Mouse (Mus musculus) left cerebral cortex, adult 18-20 months (tissue): ENCODE results near the gene Tmem260. TPM values are rescaled to one million over a fixed set of nuclear protein-coding genes. Genes with fewer than 3 reads are reported as not detected.

Source experiments
- DNase-seq, 2 experiments: peaks; one replicate each; pipeline ENCODE4 v3.0.0; 2021 to 2022; ENCODE audit warnings: low spot score in 2 of 2, mixed read lengths in 1 of 2
- total RNA-seq, 2 experiments: library from RNA; stranded (reverse); gene quantifications; 2 replicates each; pipeline ENCODE4 v1.2.3; 2021

Gene Tmem260
- total RNA-seq, 2 experiments from 2014 or later: 23.8 TPM

DNA sequence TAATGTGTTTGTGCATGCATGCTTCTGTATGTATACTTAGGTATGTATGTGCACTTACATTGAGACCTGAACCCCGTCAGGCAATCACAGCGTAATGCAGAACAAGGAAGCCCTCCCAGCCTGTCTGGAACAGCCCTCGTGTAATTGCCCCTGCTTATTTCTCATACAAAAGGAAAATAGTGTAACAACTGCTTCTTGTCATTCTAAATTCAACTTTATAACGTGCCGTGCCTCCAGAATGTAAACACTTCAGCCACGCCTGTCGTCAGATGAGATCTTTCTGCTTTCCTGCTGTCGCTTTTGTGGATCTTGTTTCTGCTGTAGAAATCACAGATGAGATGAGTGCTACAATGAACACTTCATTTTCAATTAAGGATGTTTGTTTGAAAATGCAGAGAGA is 30.4 kb downstream of the Tmem260 start:
- no peak for DNase-seq

DNA sequence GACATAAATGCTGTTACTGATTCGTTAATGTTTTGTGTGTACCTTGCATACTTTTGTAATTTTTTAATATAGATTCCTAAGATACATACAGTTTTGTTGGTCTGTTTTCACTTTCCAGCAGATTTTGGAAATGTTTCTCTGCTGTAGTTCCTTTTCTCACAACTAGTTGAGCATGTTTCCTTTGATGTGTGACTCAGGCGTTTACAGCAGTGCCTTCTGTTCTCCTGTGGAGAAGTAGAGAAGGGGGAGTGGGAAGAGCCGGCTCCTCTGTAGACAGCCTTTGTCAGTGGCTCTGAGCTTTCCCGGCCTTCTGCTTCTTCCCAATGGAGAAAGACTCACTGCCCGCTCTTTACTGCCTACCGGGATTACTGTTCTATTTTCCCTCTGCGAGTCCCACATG is 35.7 kb downstream of the Tmem260 start:
- peak in 1 of 2 experiments; percentile 30 for DNase-seq

DNA sequence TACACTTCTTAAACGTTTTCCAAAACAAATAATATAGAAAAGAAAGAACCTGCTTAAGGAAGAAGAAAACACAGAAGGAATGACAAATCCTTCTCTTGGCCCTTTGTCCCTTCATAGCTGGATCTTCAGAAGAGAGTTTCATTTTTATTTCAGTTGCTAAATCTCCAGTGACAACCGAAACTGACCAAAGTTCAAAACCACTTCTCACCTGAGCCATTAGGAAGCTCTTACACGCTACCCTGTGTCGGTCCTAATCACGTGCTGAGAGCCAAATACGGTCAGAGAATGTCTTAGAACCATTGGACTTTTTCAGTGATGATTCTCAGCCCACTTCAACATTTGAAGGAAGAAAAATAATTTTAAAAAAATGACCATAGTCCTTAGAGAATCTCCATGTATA is 36.8 kb downstream of the Tmem260 start:
- DNase-seq: no peak

DNA sequence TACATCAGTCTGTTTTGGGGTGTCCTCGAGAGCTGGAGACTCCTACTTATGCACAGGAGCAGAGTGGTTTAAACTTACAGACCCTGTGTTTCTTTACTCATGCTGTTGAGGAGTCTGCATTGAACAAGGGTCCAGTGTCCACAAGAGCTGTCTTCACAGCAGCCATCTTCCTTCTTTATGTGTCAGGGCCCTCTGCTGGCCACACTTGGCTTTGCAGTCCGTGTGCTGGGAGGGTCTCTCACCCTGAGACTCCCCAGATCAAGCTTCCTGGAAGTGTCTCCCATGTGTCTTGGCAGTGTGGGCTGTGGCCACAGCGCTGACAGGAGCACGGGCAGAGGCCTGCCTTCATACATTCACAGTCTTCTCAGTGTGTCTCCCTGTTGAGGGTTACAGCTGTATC is 48.0 kb downstream of the Tmem260 start:
- peak; percentile 28 to 31 for DNase-seq

DNA sequence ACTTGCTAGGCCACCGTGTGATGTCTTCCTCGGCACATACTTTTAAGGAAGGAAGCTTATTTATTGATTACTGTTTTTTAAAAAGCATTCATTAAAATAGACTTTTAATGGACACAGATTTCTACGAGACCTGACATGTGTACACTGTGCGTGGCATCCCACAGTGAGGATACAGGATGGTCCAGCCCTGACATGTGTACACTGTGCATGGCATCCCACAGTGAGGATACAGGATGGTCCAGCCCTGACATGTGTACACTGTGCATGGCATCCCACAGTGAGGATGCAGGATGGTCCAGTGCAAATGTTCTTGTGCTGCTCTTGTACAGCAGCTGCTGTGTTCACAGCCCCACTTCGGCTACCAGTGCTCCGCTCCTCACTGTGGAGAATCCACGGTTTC is 56.6 kb downstream of the Tmem260 start:
- no peak for DNase-seq

DNA sequence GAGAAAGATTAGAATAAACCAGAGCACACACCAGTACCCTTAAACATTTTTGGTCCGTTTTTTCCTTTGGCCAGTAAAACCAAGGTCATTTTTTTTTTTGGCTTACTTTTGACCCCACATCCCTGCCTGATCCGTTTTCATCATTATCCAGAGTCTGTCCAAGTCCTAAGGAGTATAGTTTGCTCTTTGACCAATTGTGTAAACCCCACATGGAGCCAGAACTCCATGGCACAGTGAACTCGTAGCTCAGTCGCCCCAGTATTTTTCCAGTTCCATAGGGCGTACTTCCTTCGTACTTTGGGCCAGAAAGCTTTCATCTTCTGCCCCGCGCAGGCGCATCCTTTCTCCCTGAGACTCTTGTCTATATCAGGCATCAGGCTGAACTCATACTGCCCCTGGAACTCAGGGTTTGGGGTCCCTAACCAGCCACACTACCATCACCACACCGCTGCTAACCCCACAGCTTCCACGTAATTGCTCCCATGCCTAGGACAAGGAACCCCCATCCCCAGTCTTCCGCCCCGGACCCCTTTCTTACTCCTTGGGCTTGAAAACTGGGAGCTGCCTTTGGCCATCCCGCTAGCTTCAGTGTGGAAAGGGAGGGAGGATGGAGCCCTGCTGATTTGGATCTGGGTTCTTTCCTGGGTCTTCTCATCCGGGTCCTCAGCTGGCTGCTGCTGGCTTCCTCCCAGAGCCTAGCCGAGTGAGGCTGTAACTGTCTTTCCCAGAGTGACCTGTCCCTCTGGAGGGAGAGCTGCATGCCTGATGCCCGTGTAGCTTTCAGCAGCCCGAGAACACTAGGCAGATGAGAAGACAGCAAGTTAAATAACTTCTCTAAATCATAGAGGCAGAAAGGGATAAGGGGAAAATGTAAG is 58.0 kb downstream of the Tmem260 start:
- no peak for DNase-seq

DNA sequence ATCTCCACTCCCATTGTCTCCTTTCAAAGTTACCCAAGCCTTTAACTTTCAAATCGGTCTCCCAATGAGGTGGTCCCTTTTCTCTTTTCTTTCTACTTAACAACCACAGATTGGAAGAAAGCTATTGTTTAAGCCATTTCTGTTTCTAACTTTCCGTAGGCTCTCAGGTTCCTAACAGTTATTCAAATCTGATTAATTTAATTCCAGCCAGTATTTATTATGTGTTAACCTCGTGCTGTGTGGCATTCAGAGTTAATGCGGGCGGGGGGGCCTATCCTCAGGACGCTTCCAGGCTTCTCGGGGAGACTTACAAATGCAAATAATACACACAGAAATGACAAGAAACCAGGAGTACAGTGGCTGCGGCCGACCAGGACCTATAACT is 58.6 kb downstream of the Tmem260 start:
- no peak for DNase-seq

DNA sequence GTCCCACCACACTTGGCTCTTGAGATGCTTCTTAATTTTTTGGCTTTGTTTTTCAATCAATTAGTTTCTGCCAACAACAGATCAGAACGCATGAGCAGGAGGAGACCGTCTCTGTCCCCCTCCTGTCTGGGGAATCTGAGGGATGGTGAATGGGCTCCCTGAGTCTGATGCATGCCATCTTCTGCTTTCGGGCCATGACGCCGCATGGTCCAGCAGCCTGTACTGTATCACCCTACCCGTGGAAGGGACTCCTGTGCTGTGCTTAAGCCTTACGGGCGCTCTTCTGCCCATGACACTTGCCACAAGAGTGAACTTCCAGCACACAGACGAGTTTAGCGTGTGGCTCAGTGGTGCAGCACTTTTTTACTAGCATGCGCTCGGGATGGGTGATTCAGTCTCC is 59.7 kb downstream of the Tmem260 start:
- DNase-seq: no peak

DNA sequence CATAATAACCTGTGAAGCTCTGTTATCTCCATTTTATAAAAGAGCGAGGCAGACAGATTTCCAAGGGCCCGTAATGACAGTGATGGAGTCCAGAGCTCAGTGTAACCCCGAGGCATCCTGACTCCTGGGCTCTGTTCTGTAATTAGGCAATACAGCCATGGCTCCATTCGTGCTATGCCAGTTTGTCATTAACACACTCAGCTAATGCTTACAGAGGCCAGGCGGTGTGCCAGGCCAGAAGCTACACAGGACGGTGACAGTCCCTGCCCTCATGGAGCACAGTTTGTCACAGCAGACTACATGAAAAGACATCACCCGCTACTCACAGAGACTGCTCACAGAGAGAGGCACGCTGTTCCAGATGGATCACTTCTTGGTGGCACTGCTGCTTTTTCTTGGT is 61.5 kb downstream of the Tmem260 start:
- no peak for DNase-seq

DNA sequence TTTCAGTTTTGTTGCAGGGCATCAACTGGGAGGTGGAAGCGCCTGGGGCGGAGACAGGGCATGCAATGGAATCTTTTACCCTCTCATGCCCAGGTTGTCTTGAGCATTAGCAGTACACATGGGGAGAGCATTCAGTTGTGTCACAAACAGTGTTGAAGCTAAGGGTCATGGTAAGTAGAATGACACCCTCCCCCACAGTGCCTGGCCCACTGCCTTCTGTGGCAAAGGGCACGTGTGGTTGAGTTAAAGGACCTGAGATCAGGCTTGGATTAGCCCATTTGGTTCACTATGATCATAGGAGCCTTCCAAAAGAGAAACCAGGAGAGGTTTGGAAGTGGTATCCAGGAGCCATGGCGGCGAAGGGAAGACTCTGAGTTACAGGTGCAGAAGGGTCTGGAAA is 63.2 kb downstream of the Tmem260 start:
- no peak for DNase-seq

DNA sequence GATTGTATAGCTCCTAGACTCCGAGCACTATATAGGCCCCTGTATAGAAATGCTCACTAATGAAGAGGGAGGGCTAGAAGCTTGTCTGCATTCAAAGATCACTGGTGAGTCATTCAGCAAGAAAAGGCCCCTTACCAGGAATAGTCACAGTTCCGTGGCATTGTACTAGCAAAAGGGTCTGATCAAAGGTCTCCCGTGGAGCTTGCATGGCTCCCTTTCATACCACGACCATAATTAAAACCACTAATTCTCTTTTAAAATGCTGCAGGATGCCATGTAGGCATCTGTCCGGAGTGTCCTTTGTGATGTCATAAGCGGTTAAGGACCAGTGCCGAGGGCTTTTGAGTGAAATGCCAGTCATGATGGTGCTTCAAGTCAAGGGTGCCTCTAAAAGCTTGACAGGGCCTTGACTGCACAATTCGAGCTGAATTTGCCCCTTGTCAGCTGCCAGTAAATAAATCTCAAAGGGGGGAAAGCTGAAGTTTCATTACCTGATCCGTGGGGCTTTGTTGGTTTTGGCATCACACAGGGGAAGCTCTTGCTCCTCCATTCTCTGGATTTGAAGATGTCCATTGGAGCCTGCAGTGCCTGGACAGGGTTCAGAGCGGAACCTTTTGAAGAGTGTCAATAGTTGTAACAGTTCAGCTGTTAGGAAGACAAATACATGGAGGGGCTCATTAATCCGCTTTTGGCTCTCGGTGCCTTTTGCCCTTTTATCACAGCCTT is 67.3 kb downstream of the Tmem260 start:
- no peak for DNase-seq

DNA sequence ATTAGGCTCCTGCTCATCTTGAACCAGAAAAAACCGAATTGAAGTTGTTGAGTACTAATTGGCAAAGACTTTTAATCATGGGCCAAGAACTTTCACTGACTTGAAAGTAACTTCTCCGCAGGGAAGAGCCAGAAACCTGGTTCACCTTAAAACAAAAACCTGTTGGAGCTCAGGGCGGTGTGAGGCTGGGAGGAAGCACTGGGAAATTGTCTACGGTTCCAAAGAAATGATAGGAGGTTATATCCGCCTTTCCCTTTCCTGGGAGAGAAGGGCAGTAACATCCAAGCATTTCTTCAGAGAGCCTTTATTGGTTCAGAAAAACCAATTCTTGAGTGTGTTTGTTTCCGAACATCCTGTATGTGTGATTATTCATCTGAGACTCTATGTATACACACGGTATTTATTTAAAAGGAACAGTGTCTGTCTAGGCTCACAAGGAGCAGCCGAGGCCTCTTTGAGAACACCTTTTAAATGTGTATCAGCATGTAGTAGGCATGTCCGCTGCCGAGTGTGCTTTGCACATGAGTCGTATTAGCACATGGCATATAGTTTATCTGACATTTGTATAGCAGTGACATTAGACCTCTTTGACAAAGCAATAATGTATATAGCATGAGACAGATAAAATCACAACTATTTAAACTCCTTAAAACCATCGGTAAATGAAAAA is 68.0 kb downstream of the Tmem260 start:
- DNase-seq: no peak

DNA sequence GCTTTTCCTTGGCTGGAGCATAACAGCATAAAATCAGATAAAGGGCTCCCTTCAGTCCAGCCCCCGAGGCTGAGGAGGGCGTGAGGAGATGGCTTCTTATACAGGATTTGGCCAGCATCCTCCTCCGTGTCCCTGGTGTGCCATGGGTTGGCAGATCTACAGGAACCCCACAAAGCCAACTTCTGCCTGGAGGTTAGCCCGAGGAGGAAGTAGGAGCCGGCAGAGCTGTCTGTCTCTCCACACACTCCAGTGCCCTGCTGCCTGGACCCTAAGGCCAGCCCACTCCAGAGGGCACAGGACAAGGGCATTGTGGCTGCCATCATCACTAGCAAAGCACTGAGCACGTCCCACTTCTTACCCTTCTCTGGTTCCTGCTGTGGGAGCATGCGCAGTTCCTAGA is 68.7 kb downstream of the Tmem260 start:
- DNase-seq: no peak

DNA sequence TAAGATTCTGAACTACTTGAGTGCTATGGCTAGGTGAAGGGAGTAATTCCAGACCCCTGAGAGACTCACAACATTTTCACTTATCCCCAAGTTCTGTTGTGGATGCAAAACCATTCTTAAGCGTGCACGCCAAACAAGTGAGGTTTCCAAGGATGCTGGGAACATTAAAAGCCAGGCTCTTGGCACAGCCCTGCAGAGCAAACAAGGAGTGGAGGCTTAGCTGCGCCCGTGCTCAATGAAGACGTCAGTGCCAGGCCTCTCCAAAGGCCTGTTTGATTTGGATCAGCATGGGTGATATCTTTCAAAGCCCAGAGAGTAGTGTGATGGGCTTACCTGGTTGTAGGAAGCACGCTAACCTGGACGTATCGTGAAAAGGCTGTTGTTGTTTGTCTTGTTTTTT is 69.6 kb downstream of the Tmem260 start:
- no peak for DNase-seq

DNA sequence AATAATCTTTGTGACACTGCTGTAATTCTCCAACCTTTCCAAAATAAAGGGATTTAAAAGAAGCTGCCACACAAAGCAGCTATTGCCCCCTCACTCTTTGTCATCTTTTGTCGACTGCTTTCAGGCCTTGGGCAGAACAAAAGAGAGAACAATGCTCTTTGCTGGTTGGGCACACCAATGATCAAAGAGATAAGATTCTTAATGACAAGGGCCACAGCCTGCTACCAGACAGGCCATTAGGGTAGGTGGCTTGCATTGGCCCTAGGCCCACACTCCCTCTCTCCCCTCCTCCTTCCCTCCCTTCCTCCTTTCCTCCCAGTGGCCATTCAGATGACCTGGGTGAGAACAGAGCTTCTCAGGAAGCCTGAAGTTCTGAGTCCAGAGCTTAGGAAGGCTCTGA is 77.4 kb downstream of the Tmem260 start:
- DNase-seq: no peak

DNA sequence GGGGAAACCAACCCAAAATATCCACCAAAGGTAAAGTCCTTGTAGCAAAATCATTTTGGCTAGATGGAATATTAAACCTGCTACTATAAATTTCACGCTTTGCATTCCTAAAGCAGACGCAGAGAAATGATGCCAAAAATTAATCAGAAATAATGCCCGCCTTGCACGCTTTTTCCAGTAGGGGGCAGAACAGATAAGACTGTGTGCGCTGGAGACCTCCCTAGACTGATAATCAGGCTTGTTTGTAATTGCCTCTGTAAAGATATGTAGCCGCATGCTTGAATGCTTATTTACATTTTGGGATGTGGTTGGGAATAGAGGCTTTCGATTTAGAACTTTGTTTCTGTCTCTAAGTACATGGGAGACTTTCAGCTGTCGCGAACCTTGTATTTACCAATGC is 78.2 kb downstream of the Tmem260 start:
- DNase-seq: no peak

DNA sequence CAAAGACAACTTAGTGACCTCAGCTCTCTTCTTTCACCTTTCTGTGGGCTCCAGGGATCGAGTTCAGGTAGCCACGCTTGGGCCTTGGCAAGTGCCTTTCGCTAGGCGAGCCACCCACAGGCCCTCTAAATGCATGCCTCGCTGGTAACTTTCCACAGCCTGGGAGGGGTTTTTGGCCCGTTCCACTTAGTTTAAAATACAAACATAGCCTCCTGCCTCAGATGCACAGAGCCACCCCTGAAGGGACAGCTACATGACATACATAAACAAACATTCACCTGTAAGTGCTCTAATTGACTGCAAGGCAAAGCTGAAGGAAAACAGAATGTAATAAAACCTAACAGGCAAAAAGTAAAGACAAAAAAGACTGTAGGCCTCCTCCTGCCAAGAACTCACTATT is 79.1 kb downstream of the Tmem260 start:
- DNase-seq: no peak

DNA sequence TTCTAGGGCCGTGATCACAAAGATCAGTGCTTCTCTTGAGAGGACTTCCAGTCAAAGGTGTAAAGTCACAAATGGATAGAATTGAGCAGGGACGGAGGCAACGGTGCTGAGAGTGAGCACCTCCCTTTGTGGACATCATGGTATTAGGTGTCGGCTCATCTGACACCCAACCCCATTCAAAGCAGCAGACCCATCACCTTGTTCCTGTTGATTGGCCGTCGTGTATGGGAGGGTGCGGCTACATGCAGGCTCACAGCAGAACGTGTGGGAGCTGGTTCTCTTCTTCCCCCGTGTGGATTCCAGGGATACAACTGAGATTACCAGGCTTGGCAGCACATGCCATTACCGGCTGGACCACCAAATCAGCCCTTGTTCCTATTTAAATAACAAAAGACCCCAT is 84.7 kb downstream of the Tmem260 start:
- no peak for DNase-seq

DNA sequence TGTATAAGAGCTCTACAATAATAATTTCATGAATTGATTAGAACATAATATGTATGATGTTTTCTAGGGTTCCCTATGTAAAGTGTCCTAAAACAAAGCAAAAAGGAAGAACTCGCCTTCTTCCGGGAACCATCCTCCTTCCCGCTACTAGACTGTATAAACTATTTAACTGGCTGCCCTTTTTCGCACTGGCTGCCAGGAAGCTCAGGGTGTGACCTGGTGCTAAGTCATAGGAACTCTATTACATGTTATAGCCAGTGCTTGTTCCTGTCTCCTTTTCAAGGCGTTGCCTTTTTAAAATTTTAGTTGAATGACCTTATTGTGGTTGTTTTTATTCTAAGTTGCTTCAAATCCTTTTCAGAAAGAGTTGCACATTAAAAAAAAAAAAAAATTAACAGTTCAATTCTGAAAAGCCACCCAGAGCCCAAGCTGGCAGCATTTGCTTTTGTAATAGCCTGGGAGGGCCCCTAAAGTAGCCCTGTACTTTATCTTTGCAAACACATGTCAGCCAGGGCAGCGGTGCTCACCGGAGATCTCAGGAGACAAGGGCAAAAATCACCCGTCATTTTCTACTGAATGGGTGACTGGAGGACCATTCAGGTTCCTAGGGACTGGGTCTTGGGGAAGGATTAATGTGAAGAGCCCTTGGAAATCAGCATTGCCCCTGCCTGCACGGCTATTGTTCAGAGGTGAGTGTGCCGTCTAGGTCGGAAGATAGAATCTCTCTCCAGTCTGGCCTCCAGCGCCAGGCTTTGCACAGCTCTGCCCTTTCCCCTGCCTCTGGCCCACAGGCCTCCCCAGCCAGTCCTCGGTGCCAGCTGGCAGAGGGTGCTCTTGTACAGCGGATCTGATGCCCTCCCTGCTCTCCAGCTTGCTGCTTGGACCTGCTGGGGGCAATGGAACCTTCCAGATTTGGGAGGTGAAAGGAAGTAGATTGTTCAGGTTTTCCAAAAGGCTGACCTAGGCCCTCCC is 92.2 kb downstream of the Tmem260 start:
- no peak for DNase-seq

DNA sequence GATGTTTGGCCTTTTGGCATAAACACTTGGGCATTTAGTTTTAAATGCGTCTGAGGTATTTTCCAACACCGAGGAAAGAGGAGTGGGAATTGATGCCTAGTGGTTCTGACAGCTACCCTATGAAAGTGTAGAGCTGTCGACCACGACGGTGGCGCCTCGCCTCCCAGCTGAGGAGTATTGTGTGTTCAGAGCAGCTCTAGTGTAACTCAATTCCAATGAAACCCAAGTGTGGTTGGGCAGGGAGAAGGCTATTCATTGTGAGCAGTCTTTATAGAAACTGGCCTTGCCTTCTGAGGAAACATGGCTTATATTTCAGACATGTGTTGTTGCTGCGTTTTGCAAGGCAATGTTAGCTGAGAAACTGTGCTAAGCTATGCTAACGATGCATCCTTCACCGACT is 99.2 kb downstream of the Tmem260 start:
- DNase-seq: no peak

DNA sequence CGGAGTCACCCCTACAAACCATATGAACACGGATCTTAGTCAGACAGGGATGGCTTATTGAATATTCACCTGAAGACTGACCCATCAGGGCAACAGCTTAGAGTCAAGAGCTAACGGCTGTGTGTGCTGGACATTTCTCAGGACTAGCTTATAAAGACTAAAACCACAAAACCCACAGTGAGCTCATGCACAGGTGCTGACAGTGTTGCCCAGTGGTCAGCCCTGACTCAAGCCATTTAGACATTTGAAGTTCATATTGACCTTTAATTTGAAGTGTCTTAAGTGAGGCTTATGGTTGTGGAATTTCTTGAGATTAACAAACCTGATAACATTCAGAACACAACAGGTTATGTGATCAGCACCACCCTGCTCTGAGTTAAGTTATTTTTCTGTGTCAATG is 100.1 kb downstream of the Tmem260 start:
- no peak for DNase-seq
